Mouse (Mus musculus) bone marrow macrophage, adult 2 months (primary cell): ENCODE measurements around the gene Myo3b.

Experiments used
- CTCF ChIP-seq: IDR thresholded peaks from 2 replicates; pipeline ENCODE4 v1.5.1; 2012; ENCODE audit warnings: low read depth, mild to moderate bottlenecking, low read length, moderate library complexity
- POLR2A ChIP-seq: IDR thresholded peaks from 2 replicates; pipeline ENCODE4 v1.6.1; 2012; ENCODE audit warnings: mild to moderate bottlenecking, low read depth, low read length, borderline replicate concordance

DNA sequence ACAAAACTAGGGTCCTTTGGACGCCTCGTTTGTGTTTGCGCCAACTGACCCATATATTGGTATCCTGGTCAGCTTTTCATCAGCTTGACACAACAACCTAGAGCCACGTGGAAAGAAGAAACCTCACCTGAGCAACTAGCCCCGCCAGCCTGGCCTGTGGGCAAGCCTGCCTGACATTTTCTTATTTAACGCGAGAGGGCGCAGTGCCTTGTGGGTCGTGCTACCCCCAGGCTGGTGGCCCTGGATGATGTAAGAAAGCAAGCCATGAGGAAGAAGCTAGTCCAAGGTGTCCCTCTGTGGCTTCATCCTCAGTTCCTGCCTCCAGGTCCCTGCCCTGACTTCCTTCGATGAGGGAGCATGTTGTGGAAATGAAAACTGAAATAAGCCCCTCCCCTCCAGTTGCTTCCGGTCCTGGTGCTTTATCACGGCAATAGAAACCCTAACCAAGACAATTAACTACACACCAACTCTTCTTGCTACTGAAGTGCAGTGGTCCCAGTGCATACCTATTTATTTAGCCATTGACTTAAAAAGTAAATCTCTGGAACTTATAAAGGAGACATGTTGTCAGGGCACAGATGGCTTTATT, 108.2 kb downstream of the Myo3b start:
- TF ChIP-seq POLR2A, result no peak
- no peak for TF ChIP-seq CTCF
